Mouse (Mus musculus): ENCODE results near the gene Muc1. TPM values are rescaled to one million over a fixed set of nuclear protein-coding genes. Genes with fewer than 3 reads are reported as not detected.

Muc1 gene
- total RNA-seq (2021) = under 1 TPM in 1 of 2 experiments, not detected in 1; 0.56 TPM
- long read RNA-seq, experiment 1 = 0 reads
- long read RNA-seq, experiment 2, partial matches to known transcripts = 0 of 1 reads
- long read RNA-seq, experiment 2, other reads (novel, unspliced or antisense) = 0 of 1 reads

DNA sequence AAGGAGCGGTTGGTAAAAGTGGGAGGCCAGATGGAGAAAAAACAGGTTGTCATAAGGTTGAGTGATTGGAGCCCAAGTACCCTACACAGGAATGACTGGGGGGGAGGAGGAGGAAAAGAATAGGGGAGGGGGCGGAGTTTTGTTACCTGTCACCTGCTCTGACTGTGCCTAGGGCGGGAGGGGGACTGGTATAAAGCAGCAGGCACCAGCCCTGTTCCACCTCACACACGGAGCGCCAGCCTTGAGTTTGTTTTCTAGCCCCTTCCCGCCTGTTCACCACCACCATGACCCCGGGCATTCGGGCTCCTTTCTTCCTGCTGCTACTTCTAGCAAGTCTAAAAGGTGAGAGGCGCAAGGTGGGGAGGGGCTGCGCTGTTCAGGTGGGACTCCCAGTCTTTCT is at the start of gene Muc1:
TSS of gene Muc1 (plus strand) at position 222 of the 400 bp plus-strand sequence.
- DNase-seq = no peak

DNA sequence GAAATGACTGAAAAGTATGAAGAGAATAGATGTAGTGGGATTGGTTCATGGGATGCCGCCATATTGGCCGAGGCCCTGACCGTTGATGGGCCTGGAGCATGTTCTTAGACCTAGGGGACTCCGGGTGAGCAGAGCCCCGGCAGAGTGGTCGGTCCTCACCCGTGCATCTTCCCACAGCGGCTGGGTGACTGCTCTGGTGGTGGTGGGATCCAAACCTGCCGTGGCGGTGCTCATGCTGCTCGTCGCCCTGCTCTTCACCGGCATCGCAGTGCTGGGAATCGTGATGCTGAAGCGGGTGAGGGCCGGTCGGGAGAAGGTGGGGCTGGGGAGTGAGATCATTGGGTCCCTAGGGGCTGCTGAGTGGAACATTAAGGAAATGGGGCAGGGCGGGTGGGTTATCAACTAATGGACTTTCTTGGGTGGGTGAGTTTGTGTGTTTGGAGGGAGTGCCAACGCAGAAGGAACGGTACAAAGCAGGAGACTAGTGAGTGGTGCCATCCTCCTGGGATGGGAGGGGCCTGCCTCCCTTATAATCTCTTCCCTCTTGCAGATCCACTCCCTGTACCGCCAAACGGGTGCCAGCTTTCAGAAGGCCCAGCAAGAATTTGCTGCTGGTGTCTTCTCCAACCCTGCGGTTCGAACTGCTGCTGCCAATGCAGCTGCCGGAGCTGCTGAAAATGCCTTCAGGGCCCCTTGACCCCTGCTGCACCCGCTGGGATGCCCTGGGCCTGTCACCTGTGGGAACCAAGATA is 46.9 kb upstream of the Muc1 start:
- no peak for DNase-seq

DNA sequence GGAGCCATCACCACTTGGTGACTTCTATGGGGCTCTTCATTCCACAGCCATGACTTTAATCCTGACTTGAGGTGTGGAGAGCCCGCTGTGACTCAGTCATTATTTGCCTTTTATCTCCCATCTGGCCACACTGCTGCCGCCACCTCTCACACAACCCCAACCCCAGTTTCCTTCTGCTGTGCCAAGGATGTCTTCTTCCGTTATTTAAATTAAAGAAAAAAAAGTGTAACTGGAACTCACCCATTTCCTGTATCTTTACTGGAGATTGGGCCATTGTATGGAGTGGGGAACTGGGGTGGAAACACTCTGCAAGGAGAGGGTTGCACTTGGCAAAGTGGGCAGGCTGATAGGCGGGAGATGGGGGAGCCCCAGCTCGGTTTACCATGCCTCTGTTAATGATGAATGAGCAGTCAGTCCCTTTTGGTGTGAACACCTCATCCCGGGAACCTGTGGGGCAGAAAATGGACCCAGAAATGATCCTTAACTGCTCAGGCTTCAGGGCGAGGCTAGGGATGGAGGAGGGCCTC is 46.3 kb upstream of the Muc1 start:
- DNase-seq = no peak

DNA sequence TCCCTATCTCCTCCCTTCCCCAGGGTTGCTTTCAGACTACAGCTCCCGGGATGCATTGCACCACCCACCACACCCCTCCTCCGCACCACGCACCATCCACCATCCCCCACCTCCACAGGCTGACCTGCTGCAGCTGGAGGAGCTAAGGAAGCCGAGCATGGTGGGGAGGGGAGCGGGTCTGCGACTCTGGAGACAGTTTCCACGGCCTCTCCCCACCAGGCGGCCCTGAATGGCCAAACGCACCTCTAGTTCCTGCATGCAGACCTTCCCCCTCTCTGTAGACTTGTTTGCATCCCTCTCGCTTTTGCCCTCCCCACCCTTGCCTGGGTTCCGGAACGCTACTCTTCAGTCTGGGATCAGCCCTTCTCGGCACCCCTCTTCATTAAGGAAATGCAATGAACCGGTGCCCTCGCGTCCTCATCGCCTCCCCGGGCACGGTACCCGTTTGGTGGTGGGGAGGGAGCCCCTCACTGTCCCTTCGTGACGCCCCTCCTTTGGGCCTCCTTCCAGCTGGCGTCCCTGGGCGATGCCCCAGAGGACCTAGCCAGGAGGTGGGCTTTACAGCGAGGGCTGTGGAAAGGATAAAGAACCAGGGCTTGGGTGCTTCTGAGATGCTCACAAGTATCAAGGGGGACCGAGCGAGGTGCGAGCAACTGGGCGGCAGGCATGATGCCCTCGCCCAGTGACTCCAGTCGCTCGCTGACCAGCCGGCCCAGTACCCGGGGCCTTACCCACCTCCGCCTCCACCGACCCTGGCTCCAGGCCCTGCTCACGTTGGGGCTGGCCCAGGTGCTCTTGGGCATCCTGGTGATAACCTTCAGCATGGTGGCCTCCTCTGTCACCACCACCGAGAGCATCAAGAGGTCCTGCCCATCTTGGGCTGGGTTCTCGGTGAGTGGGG is 45.5 kb upstream of the Muc1 start, which contains the start of gene Fam189b:
TSS of gene Fam189b (plus strand) at position 86 of the 901 bp plus-strand sequence.
- peak; percentile 89 to 94 for DNase-seq

DNA sequence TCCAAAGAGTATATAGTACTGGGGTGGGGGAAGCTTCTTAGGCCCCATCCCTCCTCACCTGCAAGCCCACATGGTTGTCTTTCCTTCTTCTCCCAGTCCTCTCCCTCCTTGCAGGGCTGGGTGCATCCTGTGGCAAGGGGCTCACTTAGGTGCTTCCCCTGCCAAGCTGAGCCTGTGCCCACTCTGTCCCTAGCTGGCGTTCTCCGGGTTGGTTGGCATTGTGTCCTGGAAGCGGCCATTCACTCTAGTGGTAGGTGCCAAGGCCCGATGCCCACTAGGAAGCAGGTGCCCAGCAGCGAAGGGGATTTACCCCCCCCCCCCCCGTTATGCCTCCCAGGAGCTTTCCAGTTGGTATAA is 44.9 kb upstream of the Muc1 start:
- DNase-seq = no peak

DNA sequence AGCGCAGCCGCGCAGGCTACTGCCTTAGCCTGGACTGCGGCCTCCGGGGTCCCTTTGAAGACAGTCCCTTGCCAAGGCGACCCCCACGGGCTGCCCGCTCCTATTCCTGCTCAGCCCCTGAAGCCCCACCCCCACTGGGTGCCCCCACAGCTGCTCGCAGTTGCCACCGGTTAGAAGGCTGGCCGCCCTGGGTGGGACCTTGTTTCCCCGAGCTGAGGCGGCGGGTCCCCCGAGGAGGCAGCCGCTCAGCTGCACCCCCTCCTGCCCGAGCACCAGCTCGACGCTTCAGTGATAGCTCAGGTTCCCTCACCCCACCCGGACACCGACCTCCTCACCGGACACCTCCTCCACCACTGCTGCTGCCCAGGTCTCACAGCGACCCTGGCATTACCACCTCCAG is 41.7 kb upstream of the Muc1 start:
- DNase-seq = no peak

DNA sequence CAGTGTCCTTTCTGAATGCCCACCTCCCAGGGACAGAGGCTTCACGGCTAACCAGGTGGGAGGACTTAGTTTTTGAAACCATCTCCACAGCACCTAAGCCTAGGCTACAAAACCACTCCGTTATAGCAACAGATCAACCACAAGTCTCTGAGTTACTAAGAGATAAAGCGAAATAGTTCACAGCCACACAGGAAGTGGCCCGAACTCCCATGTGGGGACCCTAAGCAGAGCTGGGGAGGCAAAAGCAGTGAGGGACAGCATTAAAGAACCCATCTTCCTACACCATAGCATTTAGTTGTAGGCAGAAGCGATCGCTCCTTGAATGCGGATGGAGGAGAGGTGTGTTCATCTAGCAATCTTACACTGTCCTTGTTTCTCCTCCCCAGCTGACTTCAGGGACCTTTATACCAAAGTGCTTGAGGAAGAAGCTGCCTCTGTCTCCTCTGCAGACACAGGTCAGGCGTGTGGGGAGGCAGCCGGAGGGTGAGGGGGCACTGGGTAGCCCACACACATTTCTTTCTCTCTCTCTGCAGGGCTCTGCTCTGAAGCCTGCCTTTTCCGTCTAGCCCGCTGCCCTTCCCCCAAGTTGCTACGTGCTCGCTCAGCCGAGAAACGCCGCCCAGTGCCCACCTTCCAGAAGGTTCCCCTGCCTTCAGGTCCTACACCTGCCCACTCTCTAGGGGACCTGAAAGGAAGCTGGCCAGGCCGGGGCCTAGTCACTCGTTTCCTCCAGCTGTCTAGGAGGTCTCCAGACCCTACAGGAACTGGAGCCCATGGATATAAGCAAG is 41.0 kb upstream of the Muc1 start:
- no peak for DNase-seq

DNA sequence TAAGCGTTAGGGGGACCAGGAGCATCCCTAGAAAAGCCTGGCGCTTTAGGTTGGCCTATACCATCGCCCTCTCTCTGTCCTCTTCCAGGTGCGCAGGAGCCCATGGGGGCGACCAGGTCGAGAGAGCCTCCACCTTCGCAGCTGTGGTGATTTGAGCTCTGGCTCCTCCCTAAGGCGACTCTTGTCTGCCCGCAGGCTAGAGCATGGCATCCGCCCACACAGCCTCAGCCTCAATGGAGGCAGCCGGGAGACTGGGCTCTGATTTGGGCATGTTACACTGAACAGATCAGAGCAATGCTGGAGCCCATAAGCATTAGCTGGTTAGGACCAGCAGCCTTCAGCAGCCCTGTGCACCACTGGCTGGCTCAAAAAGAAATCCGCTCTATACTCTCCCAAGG is 40.4 kb upstream of the Muc1 start:
- DNase-seq = no peak

DNA sequence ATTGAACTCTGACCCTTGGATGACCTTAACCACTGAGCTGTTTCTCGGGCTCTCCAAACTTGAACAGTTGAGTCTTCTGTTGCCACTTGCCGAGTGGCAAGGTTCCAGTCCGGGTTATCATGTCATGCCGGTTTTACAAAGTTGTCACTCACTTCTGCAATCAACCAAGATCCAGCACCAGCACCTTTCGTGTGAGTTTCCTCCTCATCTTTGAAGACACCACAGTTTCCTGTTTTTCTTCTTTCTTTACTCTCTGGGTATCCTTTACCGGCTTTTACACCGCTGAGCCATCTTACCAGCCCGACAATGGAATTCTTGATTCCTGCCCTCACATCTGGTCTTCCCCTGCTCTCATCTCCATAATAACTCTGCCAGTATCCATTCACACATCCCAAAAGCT is 38.4 kb upstream of the Muc1 start:
- DNase-seq = no peak

DNA sequence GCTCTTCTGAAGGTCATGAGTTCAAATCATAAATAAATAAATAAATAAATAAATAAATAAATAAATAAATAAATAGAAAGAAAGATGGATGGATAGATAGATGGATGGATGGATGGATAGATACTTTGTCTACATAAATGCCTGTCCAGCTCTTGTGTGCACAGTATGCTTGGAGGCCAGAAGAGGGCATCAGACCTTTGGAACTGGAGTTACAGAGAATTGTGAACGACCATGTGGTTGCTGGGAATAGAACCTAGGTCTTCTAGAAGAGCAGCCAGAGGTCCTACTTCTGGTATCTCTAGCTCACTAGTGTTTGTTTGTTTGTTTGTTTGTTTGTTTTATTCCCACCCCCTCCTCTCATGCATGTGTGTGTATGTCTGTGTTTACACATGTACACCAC is 35.5 kb upstream of the Muc1 start:
- DNase-seq = no peak

DNA sequence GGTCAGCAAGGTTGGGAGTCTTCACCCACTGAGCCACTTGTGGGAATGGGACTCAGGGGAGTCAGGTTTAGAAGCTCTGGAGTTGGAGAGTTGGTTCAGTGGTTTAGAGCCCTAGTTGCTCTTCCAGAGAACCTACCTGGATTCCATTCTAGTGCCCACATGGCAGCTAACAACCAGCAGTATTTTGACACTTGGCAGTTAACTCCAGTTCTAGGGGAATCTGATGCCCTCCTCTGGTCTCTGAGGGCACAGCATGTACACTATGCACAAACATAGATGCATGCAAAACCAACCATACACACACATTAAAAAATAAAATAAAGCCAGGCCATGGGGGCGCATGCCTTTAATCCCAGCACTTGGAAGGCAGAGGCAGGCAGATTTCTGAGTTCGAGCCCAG is 35.0 kb upstream of the Muc1 start:
- no peak for DNase-seq

DNA sequence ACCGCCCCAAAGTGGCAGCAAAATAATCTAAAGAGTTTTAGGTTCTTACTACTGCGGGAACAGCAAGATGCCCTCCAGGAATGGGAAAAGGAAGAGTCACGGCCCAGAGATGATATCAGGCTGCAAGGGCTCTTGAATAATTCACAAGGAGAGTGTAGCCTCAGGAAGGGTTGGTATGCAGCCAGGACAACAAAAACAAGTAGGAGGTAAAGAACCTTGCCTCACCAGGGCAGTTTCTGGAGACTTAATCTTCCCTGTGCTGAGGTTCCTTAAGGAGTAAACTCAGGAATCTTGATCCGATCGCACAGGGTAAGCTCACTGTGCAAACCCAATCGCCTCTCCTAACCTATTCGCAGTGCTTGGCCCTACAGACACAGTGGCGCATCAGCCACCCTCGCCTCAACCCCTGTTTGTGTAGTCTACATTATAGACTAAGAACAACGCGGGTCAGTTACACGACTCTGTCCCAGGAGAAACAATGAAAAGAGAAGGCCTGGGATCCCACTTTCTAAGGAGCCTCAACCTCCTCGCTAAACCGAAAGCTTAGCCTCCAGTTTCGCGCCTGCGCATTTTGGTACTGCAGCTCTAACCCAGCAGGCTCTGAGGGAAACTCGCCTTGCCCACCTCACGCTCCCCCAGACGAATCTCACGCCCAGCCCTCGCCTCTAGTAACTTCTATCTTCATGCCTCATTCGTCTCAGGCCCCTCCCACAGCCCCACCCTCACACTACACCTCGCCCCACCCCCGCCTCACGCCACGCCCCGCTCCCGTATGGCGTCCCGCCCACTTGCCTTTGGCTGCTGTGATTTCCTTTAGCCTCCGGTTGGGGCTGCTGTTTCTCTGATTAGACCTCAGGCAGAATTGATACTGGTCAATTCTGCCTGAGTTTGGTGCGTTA is 32.6 kb upstream of the Muc1 start:
- peak; percentile 91 to 93 for DNase-seq

DNA sequence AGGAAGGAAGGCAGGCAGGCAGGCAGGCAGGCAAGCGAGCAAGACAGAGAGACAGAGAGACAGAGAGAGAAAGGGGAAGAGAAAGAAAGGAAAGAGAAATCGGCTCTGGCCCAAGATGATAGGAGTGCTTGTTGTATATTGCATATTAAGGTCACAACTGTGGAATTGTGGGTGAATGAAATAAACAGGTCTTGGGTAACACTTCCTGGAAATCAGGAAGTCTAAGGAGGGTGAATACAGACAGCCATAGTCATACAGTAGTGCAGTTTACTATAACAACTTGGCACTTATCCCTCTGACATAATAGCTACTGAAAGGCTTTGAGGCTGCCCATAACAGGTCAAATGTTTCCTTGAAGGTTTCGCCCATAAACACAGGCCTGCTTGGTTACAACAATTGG is 29.0 kb upstream of the Muc1 start:
- no peak for DNase-seq

DNA sequence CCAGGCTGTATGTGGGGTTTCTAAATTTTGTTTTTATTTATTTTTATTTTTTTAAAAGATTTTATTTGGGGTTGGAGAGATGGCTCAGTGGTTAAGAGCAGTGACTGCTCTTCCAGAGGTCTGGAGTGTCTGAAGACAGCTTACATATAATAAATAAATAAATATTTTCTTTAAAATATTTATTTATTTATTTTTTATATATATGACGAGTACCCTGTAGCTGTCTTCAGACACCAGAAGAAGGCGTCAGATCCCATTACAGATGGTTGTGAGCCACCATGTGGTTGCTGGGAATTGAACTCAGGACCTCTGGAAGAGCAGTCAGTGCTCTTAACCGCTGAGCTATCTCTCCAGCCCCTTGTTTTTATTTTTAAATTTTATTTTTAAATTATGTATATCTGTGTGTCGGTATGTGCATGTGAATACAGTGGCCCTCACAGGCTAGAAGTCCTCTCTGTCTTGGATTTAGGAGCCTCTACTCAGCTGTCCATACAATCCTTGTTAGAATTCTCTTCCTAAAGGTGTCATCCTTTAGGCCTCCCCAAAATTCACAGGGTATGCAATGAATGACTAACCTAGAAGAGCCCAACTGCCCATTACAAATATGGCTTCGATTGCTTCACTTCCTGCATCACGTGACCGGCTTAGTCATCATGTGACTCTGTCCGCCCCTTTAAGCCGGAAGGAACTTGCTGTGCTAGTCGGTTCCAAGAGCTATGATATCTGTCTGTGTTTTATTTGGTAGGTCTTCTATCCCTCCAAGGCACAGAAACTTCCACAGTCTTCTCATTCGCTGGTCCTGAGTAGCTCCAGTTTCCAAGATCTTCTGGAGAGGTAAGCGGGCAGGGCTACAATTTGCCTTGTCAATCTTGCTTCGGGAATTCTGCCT is 26.4 kb upstream of the Muc1 start, which contains the start of gene Gba:
TSS of gene Gba (plus strand) at position 676 of the 889 bp plus-strand sequence.
- peak; percentile 86 to 89 for DNase-seq

DNA sequence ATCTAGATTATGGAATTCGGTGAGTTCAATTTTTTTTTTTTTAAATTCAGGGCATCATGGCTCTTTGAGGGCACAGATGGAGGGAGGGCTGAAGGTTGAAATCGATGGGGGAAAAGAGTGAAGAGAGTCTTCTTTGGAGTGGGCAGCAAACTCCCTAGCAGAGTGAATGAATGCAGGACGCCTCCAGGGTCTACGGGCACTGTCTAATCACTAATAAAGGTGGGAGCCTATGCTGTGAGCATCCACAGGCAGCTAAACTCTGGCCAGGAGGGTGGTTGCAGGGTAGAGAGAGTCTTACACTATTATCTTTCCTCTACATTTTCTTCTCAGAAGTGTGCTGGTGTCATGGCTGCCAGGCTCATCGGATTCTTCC is 25.7 kb upstream of the Muc1 start:
- no peak for DNase-seq

DNA sequence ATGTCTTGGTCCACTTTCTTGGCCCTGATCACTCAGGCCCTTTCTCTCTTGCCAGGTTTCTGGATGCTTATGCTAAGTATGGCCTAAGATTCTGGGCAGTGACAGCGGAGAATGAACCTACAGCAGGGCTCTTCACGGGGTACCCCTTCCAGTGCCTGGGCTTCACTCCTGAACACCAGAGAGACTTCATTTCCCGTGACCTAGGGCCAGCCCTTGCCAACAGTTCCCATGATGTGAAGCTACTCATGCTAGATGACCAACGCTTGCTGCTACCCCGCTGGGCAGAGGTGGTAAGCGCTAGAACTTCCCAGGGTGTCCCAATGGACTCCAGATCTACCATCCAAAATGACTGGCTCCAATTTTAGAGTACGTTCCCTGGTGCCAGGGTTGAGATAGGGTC is 22.8 kb upstream of the Muc1 start:
- DNase-seq = no peak

DNA sequence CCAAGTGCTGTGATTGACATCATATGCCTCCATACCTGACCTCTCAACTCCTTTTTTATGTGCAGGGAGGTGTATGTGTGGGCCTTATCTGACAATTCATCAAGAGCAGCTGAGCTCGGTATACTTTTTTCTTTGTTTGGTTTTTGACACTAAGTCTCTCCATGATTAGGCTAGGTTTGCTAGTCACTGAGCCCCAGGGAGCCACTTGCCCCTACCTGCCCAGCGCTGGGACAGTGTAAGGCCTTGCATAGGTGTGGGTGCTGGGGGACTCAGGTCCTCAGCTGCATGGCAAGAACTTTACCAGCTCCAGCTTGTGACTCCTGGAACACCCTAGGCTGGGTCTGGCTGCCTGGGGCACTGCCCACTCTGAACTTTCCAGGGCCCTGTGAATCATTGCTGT is 22.2 kb upstream of the Muc1 start:
- no peak for DNase-seq

DNA sequence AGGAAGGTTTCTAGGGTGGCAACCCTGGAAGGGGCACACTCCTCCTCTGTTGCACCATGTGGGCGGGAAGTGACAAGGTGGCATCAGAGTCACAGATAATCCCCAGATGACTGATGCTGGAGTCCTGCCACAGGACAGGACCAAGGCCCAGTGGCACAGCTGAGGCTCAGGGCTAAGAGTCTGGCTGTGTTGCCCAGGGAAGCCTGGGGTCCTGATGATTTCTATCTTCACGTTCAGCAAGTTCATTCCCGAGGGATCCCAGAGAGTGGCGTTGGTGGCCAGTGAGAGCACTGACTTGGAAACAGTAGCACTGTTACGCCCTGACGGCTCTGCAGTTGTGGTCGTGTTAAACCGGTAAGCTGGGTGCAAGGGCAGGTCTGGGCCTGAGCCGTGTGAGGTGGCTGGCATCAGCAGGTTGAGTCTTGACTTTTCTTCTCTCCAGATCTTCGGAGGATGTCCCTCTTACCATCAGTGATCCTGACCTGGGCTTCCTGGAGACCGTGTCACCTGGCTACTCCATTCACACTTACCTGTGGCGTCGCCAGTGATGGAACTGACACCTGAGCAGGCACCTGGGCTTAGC is 20.7 kb upstream of the Muc1 start:
- DNase-seq = no peak

DNA sequence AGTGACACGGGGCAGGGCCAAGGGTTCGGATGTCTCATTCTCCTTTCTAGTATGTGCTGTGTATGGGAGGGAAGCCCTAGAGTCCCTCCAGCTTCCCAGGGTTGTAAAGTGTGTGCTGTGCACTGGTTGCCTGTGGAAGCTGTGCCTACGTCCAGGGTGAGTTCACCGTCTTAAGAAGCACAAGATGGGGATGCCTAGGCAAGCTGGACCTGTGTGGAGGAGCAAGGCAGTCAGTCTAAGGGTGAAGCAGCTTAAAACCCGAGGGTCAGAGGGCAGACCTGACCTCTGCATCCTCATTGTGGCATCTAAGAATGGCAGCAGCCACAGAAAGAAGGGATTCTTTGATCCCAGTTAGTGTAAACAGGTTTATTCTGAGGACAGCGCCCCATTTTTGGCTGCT is 20.1 kb upstream of the Muc1 start:
- no peak for DNase-seq

DNA sequence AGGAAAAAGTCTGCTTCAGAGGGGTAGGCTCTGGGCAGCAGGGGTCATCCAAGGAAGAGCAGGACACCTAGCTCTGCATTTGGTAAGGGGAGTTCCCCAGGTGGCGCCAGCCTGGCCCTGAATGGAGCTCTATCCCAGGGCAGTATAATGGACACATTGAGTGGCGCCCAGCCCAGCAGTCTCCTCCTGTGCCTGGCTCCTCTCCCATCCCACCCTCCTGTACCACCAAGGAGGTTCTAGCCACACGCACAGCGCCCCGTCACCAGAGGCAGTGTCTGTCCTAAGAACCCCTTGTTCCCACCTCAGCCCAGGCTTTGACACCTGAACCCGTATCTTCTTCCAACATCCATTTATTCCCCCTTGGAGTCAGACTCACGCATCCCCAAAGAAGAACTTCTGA is 19.1 kb upstream of the Muc1 start:
- no peak for DNase-seq

Data from adrenal gland, postnatal 36 days (tissue).